Mouse (Mus musculus) heart, adult 2 months (tissue): ENCODE measurements around the gene Tekt2. TPM values are rescaled to one million over a fixed set of nuclear protein-coding genes. Genes with fewer than 3 reads are reported as not detected.
A peak's percentile ranks its signal among the peaks of the same experiment; 100 is the strongest.

Experiments used
- DNase-seq, 2 experiments: peaks; one replicate each; pipeline ENCODE4 v3.0.0; 2021
- H3K27ac ChIP-seq: fragments of 200-600 bp; 2 replicates; pipeline ENCODE4 v1.8.1; 2022
- H3K27me3 ChIP-seq: fragments of 200-500 bp; 2 replicates; pipeline ENCODE4 v1.6.1; 2012; ENCODE audit warnings: mild to moderate bottlenecking, low read length, inconsistent platforms, mixed read lengths; ENCODE audit not compliant: control insufficient read depth, insufficient read depth
- H3K36me3 ChIP-seq: fragments of 200-500 bp; 2 replicates; pipeline ENCODE4 v1.6.1; 2012; ENCODE audit warnings: low read length, inconsistent platforms; ENCODE audit not compliant: control insufficient read depth, insufficient read depth
- H3K4me1 ChIP-seq: fragments of 200-500 bp; 2 replicates; pipeline ENCODE4 v1.6.1; 2011; ENCODE audit warnings: low read length; ENCODE audit not compliant: control insufficient read depth, insufficient read depth
- H3K4me3 ChIP-seq: fragments of 200-600 bp; 2 replicates; pipeline ENCODE4 v1.8.1; 2022
- H3K79me2 ChIP-seq: fragments of 200-500 bp; replicated peaks from 2 replicates; pipeline ENCODE4 v1.6.1; 2012; ENCODE audit warnings: mild to moderate bottlenecking, inconsistent platforms, low read length, moderate library complexity, mixed read lengths; ENCODE audit not compliant: control insufficient read depth, insufficient read depth
- H3K9ac ChIP-seq: fragments of 200-500 bp; 2 replicates; pipeline ENCODE4 v1.6.1; 2012; ENCODE audit warnings: low read depth, mild to moderate bottlenecking, control low read depth, inconsistent platforms, low read length, mixed read lengths
- CTCF ChIP-seq: fragments of 200-600 bp; IDR thresholded peaks from 2 replicates; pipeline ENCODE4 v1.8.1; 2022; ENCODE audit warnings: antibody characterized with exemption, mild to moderate bottlenecking, moderate library complexity
- EP300 ChIP-seq: fragments of 200-500 bp; IDR thresholded peaks from 2 replicates; pipeline ENCODE4 v1.6.1; 2011; ENCODE audit warnings: low read depth, low read length, control low read depth; ENCODE audit not compliant: insufficient read depth
- POLR2A ChIP-seq: fragments of 200-500 bp; IDR thresholded peaks from 2 replicates; pipeline ENCODE4 v1.6.1; 2011; ENCODE audit warnings: mild to moderate bottlenecking, low read depth, low read length, control low read depth; ENCODE audit not compliant: insufficient read depth
- WGBS: fragments of 180-500 bp; shearing (Covaris S2); methylation state at CpG from one replicate; pipeline ENCODE4 v1.1.7; 2018; 5-methylcytosine and 5-hydroxymethylcytosine counted together
- intact Hi-C: fragments of 180-260 bp; cut with DNase I; formaldehyde crosslinking; loops from one replicate; pipeline ENCODE4 v1.15.1; 2025
- long read RNA-seq: library from polyadenylated mRNA; stranded (forward); transcript quantifications from one replicate; pipeline ENCODE4 v2.0.0, GENCODE M21; 2021
- polyA plus RNA-seq: library from polyadenylated mRNA; depleted of rRNA; stranded (reverse); fragments of >200 nt; gene quantifications from 2 replicates; pipeline ENCODE4 v1.2.3, GENCODE M21; 2012; rRNA removed
- total RNA-seq, 2 experiments: library from RNA; stranded (reverse); gene quantifications; 2 replicates each; pipeline ENCODE4 v1.2.3; 2021

Gene Tekt2
- total RNA-seq (under 1 TPM; 0.37 to 0.39 TPM), polyA plus RNA-seq (1.5 and 1.9 TPM in 2 replicates)
- long read RNA-seq, partial matches to known transcripts = 0 of 1 reads
- long read RNA-seq, other reads (novel, unspliced or antisense) = 1 of 1 reads

GRCm38 (mm10) chr4:126325281-126325861, at the start of gene Tekt2:
Tekt2 (minus strand) TSS chr4:126325688.
- no peaks in the 10 kb centered on the region for H3K27me3 ChIP-seq
- H3K9ac ChIP-seq = no peak within 1 kb of the TSS
- H3K79me2 ChIP-seq = no peaks in the 10 kb centered on the region; the same call in 1 of the 2 replicates
- intact Hi-C loops = no loop called here
- H3K36me3 ChIP-seq = no peaks in the 10 kb centered on the region
- 28% methylated on average over 23 of the region's 23 CpGs for WGBS
- no peaks in the 10 kb centered on the region for H3K4me1 ChIP-seq
- no peak within 1 kb of the TSS for H3K4me3 ChIP-seq
- no peak for TF ChIP-seq CTCF
- no peak for TF ChIP-seq POLR2A
- no peak for TF ChIP-seq EP300
- DNase-seq = no peak
- no peak within 1 kb of the TSS for H3K27ac ChIP-seq

GRCm38 (mm10) chr4:126371497-126371896, 46.0 kb upstream of the Tekt2 start:
- DNase-seq = peak in 1 of 2 experiments; percentile 4
- no peak overlapping the region for H3K9ac ChIP-seq
- WGBS = 25% methylated on average over 9 of the region's 9 CpGs
- no peak overlapping the region for H3K27ac ChIP-seq
- no peaks in the 10 kb centered on the region for H3K27me3 ChIP-seq
- H3K4me1 ChIP-seq = no peaks in the 10 kb centered on the region
- no peak overlapping the region for H3K4me3 ChIP-seq
- TF ChIP-seq POLR2A = no peak
- no peak for TF ChIP-seq EP300
- no peak for TF ChIP-seq CTCF
- intact Hi-C loops = no loop called here
- H3K36me3 ChIP-seq = no peaks in the 10 kb centered on the region
- no peaks in the 10 kb centered on the region for H3K79me2 ChIP-seq

GRCm38 (mm10) chr4:126360069-126360468, 34.6 kb upstream of the Tekt2 start:
- H3K27me3 ChIP-seq = no peaks in the 10 kb centered on the region
- TF ChIP-seq POLR2A (no peak), CTCF (no peak), EP300 (no peak)
- no peak overlapping the region for H3K4me3 ChIP-seq
- no peak for DNase-seq
- 98% methylated on average over 1 of the region's 1 CpGs for WGBS
- no peaks in the 10 kb centered on the region for H3K4me1 ChIP-seq
- H3K79me2 ChIP-seq = no peaks in the 10 kb centered on the region
- H3K27ac ChIP-seq = no peak overlapping the region
- intact Hi-C loops = no loop called here
- no peak overlapping the region for H3K9ac ChIP-seq
- H3K36me3 ChIP-seq = no peaks in the 10 kb centered on the region

GRCm38 (mm10) chr4:126343451-126343850, 18.0 kb upstream of the Tekt2 start:
- TF ChIP-seq CTCF (no peak), POLR2A (no peak), EP300 (no peak)
- no peak overlapping the region for H3K9ac ChIP-seq
- no peak for DNase-seq
- intact Hi-C loops = no loop called here
- WGBS = 70% methylated on average over 4 of the region's 4 CpGs
- H3K79me2 ChIP-seq = no peaks in the 10 kb centered on the region
- H3K4me3 ChIP-seq = no peak overlapping the region
- H3K27me3 ChIP-seq = no peaks in the 10 kb centered on the region
- H3K36me3 ChIP-seq = 0 out of 2 replicates have a peak, but pooled peaks cover 1% of the 10 kb centered on the region
- H3K27ac ChIP-seq = no peak overlapping the region
- no peaks in the 10 kb centered on the region for H3K4me1 ChIP-seq

- no peaks in the 10 kb centered on the region for H3K27me3 ChIP-seq
- H3K79me2 ChIP-seq = no peaks in the 10 kb centered on the region
- TF ChIP-seq POLR2A (no peak), EP300 (no peak), CTCF (no peak)
- DNase-seq = no peak
- no peaks in the 10 kb centered on the region; the same call in 1 of the 2 replicates for H3K4me1 ChIP-seq
- intact Hi-C loops = no loop called here
- no peak overlapping the region for H3K4me3 ChIP-seq
- WGBS = 47% methylated on average over 4 of the region's 4 CpGs
- no peaks in the 10 kb centered on the region for H3K36me3 ChIP-seq
- no peak overlapping the region for H3K27ac ChIP-seq
- no peak overlapping the region for H3K9ac ChIP-seq
These were observed 14.0 kb upstream of the Tekt2 start for GRCm38 (mm10) chr4:126339461-126339860.

- intact Hi-C loops = no loop called here
- Histone ChIP-seq H3K4me1 (no peaks in the 10 kb centered on the region; the same call in 1 of the 2 replicates), H3K79me2 (no peaks in the 10 kb centered on the region), H3K36me3 (no peaks in the 10 kb centered on the region), H3K9ac (no peak overlapping the region), H3K27me3 (no peaks in the 10 kb centered on the region), H3K27ac (no peak overlapping the region), H3K4me3 (no peak overlapping the region)
- no peak for DNase-seq
- peak; percentile 49 for TF ChIP-seq CTCF
- TF ChIP-seq POLR2A = no peak
- WGBS = 54% methylated on average over 3 of the region's 3 CpGs
These were observed 6.9 kb upstream of the Tekt2 start for GRCm38 (mm10) chr4:126332358-126332757.
